Mouse (Mus musculus) kidney, adult 2 months (tissue): Measurements from ENCODE around the gene Rnf225.

Source experiments
- CTCF ChIP-seq: fragments of 200-500 bp; conservative IDR thresholded peaks from 2 replicates; pipeline ENCODE4 v1.5.1; 2011; ENCODE audit warnings: low read depth, mild to moderate bottlenecking, control low read depth, low read length, moderate library complexity, mixed read lengths; ENCODE audit not compliant: insufficient read depth, insufficient read length
- POLR2A ChIP-seq: fragments of 200-500 bp; IDR thresholded peaks from one replicate; pipeline ENCODE4 v1.6.1; 2011; ENCODE audit warnings: low read depth, low read length, control low read depth

- no peak for TF ChIP-seq CTCF
- TF ChIP-seq POLR2A: no peak
These were observed 725 bp downstream of the Rnf225 start for GRCm38 (mm10) chr7:12927693-12928589.
